Mouse (Mus musculus) left cerebral cortex, postnatal 4 days (tissue): ENCODE data around the gene Gm28230. TPM values are rescaled to one million over a fixed set of nuclear protein-coding genes. Genes with fewer than 3 reads are reported as not detected.

ENCODE experiments used
- DNase-seq: peaks from one replicate; pipeline ENCODE4 v3.0.0-alpha.2; 2022
- intact Hi-C: fragments of 180-260 bp; cut with DNase I; formaldehyde crosslinking; loops from one replicate; pipeline ENCODE4 v1.15.1; 2025
- total RNA-seq, 2 experiments: library from RNA; stranded (reverse); gene quantifications; 2 replicates each; pipeline ENCODE4 v1.2.3; 2021

Gm28230 gene
- total RNA-seq, 2 experiments from 2014 or later = not detected

- no peak for DNase-seq
- intact Hi-C loops = loop anchor here (5.0 kb wide), 1 partner anchor 434 kb away; no protein-coding TSS in a partner anchor
Measured at GRCm38 (mm10) chr2:74703317-74703716, 23.2 kb upstream of the Gm28230 start.

GRCm38 (mm10) chr2:74703720-74704392 is 22.7 kb upstream of the Gm28230 start:
- intact Hi-C loops = loop anchor here (5.0 kb wide), 1 partner anchor 433 kb away; no protein-coding TSS in a partner anchor
- DNase-seq = no peak

- intact Hi-C loops = loop anchor here (5.0 kb wide), 1 partner anchor 433 kb away; no protein-coding TSS in a partner anchor
- DNase-seq = no peak
Measured at GRCm38 (mm10) chr2:74704393-74704998, 22.0 kb upstream of the Gm28230 start, which contains the start of gene Hoxd8. Gene Hoxd8, plus strand, starts transcription at chr2:74704615.

GRCm38 (mm10) chr2:74704999-74705466 is 21.5 kb upstream of the Gm28230 start:
- no peak for DNase-seq
- intact Hi-C loops = loop anchor here (5.0 kb wide), 1 partner anchor 432 kb away; no protein-coding TSS in a partner anchor

GRCm38 (mm10) chr2:74705467-74706089 is 20.9 kb upstream of the Gm28230 start:
- intact Hi-C loops = no loop called here

GRCm38 (mm10) chr2:74706393-74706960 is 20.1 kb upstream of the Gm28230 start:
- intact Hi-C loops = no loop called here
- DNase-seq = no peak

More at GRCm38 (mm10) chr2:74705467-74706089, 20.9 kb upstream of the Gm28230 start:
- no peak for DNase-seq

- no peak for DNase-seq
- intact Hi-C loops = no loop called here
Measured at GRCm38 (mm10) chr2:74707599-74707998, 18.9 kb upstream of the Gm28230 start.

- no peak for DNase-seq
- intact Hi-C loops = no loop called here
Measured at GRCm38 (mm10) chr2:74708676-74709075, 17.9 kb upstream of the Gm28230 start.

GRCm38 (mm10) chr2:74709465-74710419 is 16.8 kb upstream of the Gm28230 start:
- DNase-seq = no peak
- intact Hi-C loops = no loop called here

GRCm38 (mm10) chr2:74710929-74711543 is 15.5 kb upstream of the Gm28230 start:
- intact Hi-C loops = no loop called here
- no peak for DNase-seq

GRCm38 (mm10) chr2:74711721-74712621 is 14.6 kb upstream of the Gm28230 start, which contains the start of the genes Hoxd3 and Hoxd4:
Gene Hoxd3, plus strand, starts transcription at chr2:74711927.
Gene Hoxd4, plus strand, starts transcription at chr2:74711929.
- DNase-seq = no peak
- intact Hi-C loops = no loop called here

- intact Hi-C loops = no loop called here
- no peak for DNase-seq
Measured at GRCm38 (mm10) chr2:74713239-74714150, 13.0 kb upstream of the Gm28230 start.

- no peak for DNase-seq
- intact Hi-C loops = no loop called here
Measured at GRCm38 (mm10) chr2:74714156-74714789, 12.3 kb upstream of the Gm28230 start.

GRCm38 (mm10) chr2:74714881-74715280 is 11.6 kb upstream of the Gm28230 start:
- intact Hi-C loops = loop anchor here (5.0 kb wide), 5 partner anchors 247 to 872 kb away; no protein-coding TSS in a partner anchor
- no peak for DNase-seq

GRCm38 (mm10) chr2:74715504-74716241 is 10.9 kb upstream of the Gm28230 start:
- intact Hi-C loops = loop anchor here (5.0 kb wide), 5 partner anchors 247 to 872 kb away; no protein-coding TSS in a partner anchor

GRCm38 (mm10) chr2:74720384-74720783 is 6.1 kb upstream of the Gm28230 start:
- no peak for DNase-seq
- intact Hi-C loops = no loop called here

More at GRCm38 (mm10) chr2:74715504-74716241, 10.9 kb upstream of the Gm28230 start:
- DNase-seq = peak; percentile 92
